Mouse (Mus musculus) 3134 (cell line): Measurements from ENCODE around the gene Gna12.
A peak's percentile ranks its signal among the peaks of the same experiment; 100 is the strongest.

Experiments
- DNase-seq: peaks from one replicate; pipeline ENCODE4 v3.0.0-alpha.2; 2011; ENCODE audit warnings: low spot score; ENCODE audit not compliant: insufficient read length; ENCODE audit errors: extremely low read depth

Gene Gna12

GRCm38 (mm10) chr5:140764921-140765613, 65.2 kb downstream of the Gna12 start:
- DNase-seq: no peak

- no peak for DNase-seq
These were observed 67.7 kb downstream of the Gna12 start for GRCm38 (mm10) chr5:140762540-140762939.

- no peak for DNase-seq
These were observed 71.4 kb downstream of the Gna12 start for GRCm38 (mm10) chr5:140758864-140759263.

- DNase-seq: no peak
These were observed 77.0 kb downstream of the Gna12 start for GRCm38 (mm10) chr5:140753223-140753622.

GRCm38 (mm10) chr5:140752639-140753038, 77.6 kb downstream of the Gna12 start:
- no peak for DNase-seq

- no peak for DNase-seq
These were observed 78.2 kb downstream of the Gna12 start for GRCm38 (mm10) chr5:140752041-140752440.

GRCm38 (mm10) chr5:140750925-140751324, 79.3 kb downstream of the Gna12 start:
- no peak for DNase-seq

GRCm38 (mm10) chr5:140749062-140749875, 81.0 kb downstream of the Gna12 start:
- peak; percentile 81 for DNase-seq

- DNase-seq: no peak
These were observed 81.8 kb downstream of the Gna12 start for GRCm38 (mm10) chr5:140748425-140748824.

GRCm38 (mm10) chr5:140743706-140744131, 86.5 kb downstream of the Gna12 start:
- no peak for DNase-seq

GRCm38 (mm10) chr5:140741877-140742276, 88.4 kb downstream of the Gna12 start:
- no peak for DNase-seq

- DNase-seq: no peak
These were observed 89.2 kb downstream of the Gna12 start for GRCm38 (mm10) chr5:140741040-140741439.

GRCm38 (mm10) chr5:140739813-140740212, 90.4 kb downstream of the Gna12 start:
- no peak for DNase-seq

- no peak for DNase-seq
These were observed 94.1 kb downstream of the Gna12 start for GRCm38 (mm10) chr5:140736166-140736565.

- no peak for DNase-seq
These were observed 94.9 kb downstream of the Gna12 start for GRCm38 (mm10) chr5:140735297-140735696.

- DNase-seq: no peak
These were observed 96.9 kb downstream of the Gna12 start for GRCm38 (mm10) chr5:140733336-140733735.

GRCm38 (mm10) chr5:140732195-140732594, 98.0 kb downstream of the Gna12 start:
- no peak for DNase-seq

- no peak for DNase-seq
These were observed 99.0 kb downstream of the Gna12 start for GRCm38 (mm10) chr5:140731040-140731797.

- DNase-seq: no peak
These were observed 103.1 kb downstream of the Gna12 start for GRCm38 (mm10) chr5:140726946-140727740.

GRCm38 (mm10) chr5:140726062-140726839, 104.0 kb downstream of the Gna12 start:
- no peak for DNase-seq
